Mouse (Mus musculus) stomach, embryonic 16.5 days (tissue): ENCODE measurements around the gene Olfr102. TPM values are rescaled to one million over a fixed set of nuclear protein-coding genes. Genes with fewer than 3 reads are reported as not detected.

Experiments
- ATAC-seq: fragments of 200-750 bp; cut with Nextera tagmentation; 2 replicates; pipeline ENCODE4 v1.8.0; 2017; ENCODE audit warnings: moderate number of reproducible peaks, moderate TSS enrichment; ENCODE audit not compliant: insufficient read depth, low FRiP score
- H3K27ac ChIP-seq: fragments of 300-500 bp; sonication (generic); 2 replicates; pipeline ENCODE4 v1.5.1; 2014; ENCODE audit warnings: low read length
- H3K27me3 ChIP-seq: fragments of 300-500 bp; sonication (generic); 2 replicates; pipeline ENCODE4 v1.6.1; 2014; ENCODE audit warnings: low read length, control low read depth, mixed read lengths; ENCODE audit not compliant: control insufficient read depth, insufficient read depth
- H3K36me3 ChIP-seq: fragments of 300-500 bp; sonication (generic); 2 replicates; pipeline ENCODE4 v1.6.1; 2014; ENCODE audit warnings: low read length; ENCODE audit not compliant: control insufficient read depth, insufficient read depth
- H3K4me1 ChIP-seq: fragments of 300-500 bp; sonication (generic); 2 replicates; pipeline ENCODE4 v1.6.1; 2014; ENCODE audit warnings: low read length, control low read depth, mixed read lengths; ENCODE audit not compliant: control insufficient read depth, insufficient read depth
- H3K4me2 ChIP-seq: fragments of 300-500 bp; sonication (generic); 2 replicates; pipeline ENCODE4 v1.6.1; 2014; ENCODE audit warnings: low read depth, low read length, mixed read lengths
- H3K4me3 ChIP-seq: fragments of 300-500 bp; sonication (generic); replicated peaks from 2 replicates; pipeline ENCODE4 v1.5.1; 2014; ENCODE audit warnings: mild to moderate bottlenecking, low read length
- H3K9ac ChIP-seq: fragments of 300-500 bp; sonication (generic); 2 replicates; pipeline ENCODE4 v1.6.1; 2014; ENCODE audit warnings: low read length
- H3K9me3 ChIP-seq: fragments of 300-500 bp; sonication (generic); replicated peaks from 2 replicates; pipeline ENCODE4 v1.6.1; 2016; ENCODE audit warnings: low read length, control low read depth; ENCODE audit not compliant: control insufficient read depth
- WGBS: fragments of 180-500 bp; shearing (Covaris S2); extraction: QIAGEN DNeasy Blood & Tissue Kit; methylation state at CpG from one replicate; pipeline ENCODE4 v1.1.7; 2014; 5-methylcytosine and 5-hydroxymethylcytosine counted together
- polyA plus RNA-seq: library from polyadenylated mRNA; unstranded; fragments of >200 nt; fragmentation: Nextera tagmentation; extraction: Ambion mirVana; gene quantifications from 2 replicates; pipeline ENCODE4 v1.2.1, GENCODE M21; 2015

Olfr102 gene
- not detected in 2 replicates for polyA plus RNA-seq

GRCm38 (mm10) chr17:37316954-37317353, at the start of gene Olfr102:
Gene Olfr102 (minus strand): TSS chr17:37317054.
- Histone ChIP-seq H3K9me3 (no peaks in the 10 kb centered on the region), H3K9ac (no peak within 1 kb of the TSS), H3K4me2 (no peak within 1 kb of the TSS), H3K27me3 (no peaks in the 10 kb centered on the region), H3K36me3 (no peaks in the 10 kb centered on the region), H3K27ac (no peak within 1 kb of the TSS), H3K4me1 (no peaks in the 10 kb centered on the region), H3K4me3 (no peak within 1 kb of the TSS)
- no peak for ATAC-seq

GRCm38 (mm10) chr17:37359282-37359681, 42.4 kb upstream of the Olfr102 start, which contains the start of gene Olfr104-ps:
Gene Olfr104-ps (plus strand): TSS chr17:37359582.
- Histone ChIP-seq H3K4me1 (no peaks in the 10 kb centered on the region), H3K4me3 (no peak within 1 kb of the TSS), H3K4me2 (no peak within 1 kb of the TSS), H3K9me3 (no peaks in the 10 kb centered on the region), H3K9ac (no peak within 1 kb of the TSS), H3K27me3 (no peaks in the 10 kb centered on the region), H3K36me3 (no peaks in the 10 kb centered on the region), H3K27ac (no peak within 1 kb of the TSS)
- no peak for ATAC-seq

GRCm38 (mm10) chr17:37339598-37339997, 22.7 kb upstream of the Olfr102 start, which contains the start of gene Olfr103:
Gene Olfr103 (minus strand): TSS chr17:37339698.
- Histone ChIP-seq H3K27ac (no peak within 1 kb of the TSS), H3K4me3 (no peak within 1 kb of the TSS), H3K9me3 (no peaks in the 10 kb centered on the region), H3K27me3 (no peaks in the 10 kb centered on the region), H3K36me3 (no peaks in the 10 kb centered on the region), H3K4me2 (no peak within 1 kb of the TSS), H3K4me1 (no peaks in the 10 kb centered on the region), H3K9ac (no peak within 1 kb of the TSS)
- 81% methylated on average over 2 of the region's 2 CpGs for whole genome bisulfite sequencing
- no peak for ATAC-seq

DNA sequence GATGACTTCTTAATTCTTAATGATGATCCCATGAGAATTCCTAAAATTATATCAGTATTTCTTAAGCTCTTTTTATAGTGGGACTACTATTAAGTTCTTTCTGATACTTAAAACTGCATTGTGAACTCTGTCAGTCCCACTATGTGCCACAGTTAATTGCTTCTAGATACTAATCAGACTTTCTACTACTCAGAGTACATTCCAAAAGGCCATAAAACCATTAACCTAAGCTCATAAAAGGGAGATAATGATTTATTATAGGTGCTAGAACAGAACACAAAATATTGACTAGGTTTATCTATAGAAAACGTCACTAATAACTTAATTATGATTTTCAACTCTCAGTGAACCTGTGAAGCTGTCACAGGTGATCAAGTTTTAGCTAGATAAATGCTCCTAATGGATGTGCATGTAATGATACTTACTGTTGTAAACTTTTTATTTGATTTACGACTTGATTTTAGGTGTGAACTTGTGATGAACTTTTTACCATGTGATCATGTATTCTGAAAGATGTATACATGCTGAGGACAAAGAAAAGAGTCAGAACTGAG, 6.6 kb downstream of the Olfr102 start:
- Histone ChIP-seq H3K9ac (no peak overlapping the region), H3K27ac (no peak overlapping the region), H3K36me3 (no peaks in the 10 kb centered on the region), H3K27me3 (no peaks in the 10 kb centered on the region), H3K4me2 (no peak overlapping the region), H3K4me3 (no peak overlapping the region), H3K4me1 (no peaks in the 10 kb centered on the region), H3K9me3 (no peaks in the 10 kb centered on the region)
- whole genome bisulfite sequencing = 28% methylated on average over 2 of the region's 2 CpGs
- no peak for ATAC-seq

- H3K36me3 ChIP-seq = no peaks in the 10 kb centered on the region
- 39% methylated on average over 4 of the region's 4 CpGs for WGBS
- no peak overlapping the region for H3K9ac ChIP-seq
- H3K27ac ChIP-seq = no peak overlapping the region
- no peaks in the 10 kb centered on the region for H3K9me3 ChIP-seq
- no peak overlapping the region for H3K4me3 ChIP-seq
- H3K27me3 ChIP-seq = no peaks in the 10 kb centered on the region
- no peak overlapping the region for H3K4me2 ChIP-seq
- ATAC-seq = no peak
- no peaks in the 10 kb centered on the region for H3K4me1 ChIP-seq
Measured at GRCm38 (mm10) chr17:37308483-37308882, 8.4 kb downstream of the Olfr102 start.

DNA sequence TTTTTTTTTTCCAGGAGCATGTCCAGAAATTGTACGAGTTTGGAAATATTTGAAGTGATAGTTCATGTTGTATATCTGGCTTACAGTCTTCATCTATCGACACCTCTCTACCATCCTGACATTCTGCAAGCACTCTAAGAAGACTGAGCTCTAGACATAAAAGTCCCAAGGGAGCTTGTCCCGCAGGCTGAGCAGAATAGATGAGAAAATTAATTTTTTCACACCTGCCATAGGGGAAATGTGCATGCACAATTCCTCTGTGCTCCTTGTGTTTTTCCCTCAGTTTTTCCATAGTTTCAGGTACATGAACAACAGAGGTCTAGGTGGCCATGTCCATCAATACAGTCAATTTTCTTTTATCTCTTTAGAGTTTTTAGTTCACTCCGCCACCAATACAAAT, 12.6 kb downstream of the Olfr102 start, which contains the start of gene Olfr101:
TSS of gene Olfr101 (minus strand) at position 101 of the 400 bp plus-strand sequence.
- WGBS = 82% methylated on average over 4 of the region's 4 CpGs

GRCm38 (mm10) chr17:37283360-37283759, 33.5 kb downstream of the Olfr102 start, which contains the start of gene Olfr99:
Gene Olfr99 (minus strand): TSS chr17:37283460.
- H3K27ac ChIP-seq = no peak within 1 kb of the TSS
- H3K9me3 ChIP-seq = no peaks in the 10 kb centered on the region
- no peak within 1 kb of the TSS for H3K4me3 ChIP-seq
- H3K36me3 ChIP-seq = no peaks in the 10 kb centered on the region
- no peaks in the 10 kb centered on the region for H3K4me1 ChIP-seq
- no peak for ATAC-seq
- no peaks in the 10 kb centered on the region for H3K27me3 ChIP-seq
- WGBS = 77% methylated on average over 1 of the region's 1 CpGs
- H3K9ac ChIP-seq = no peak within 1 kb of the TSS
- H3K4me2 ChIP-seq = no peak within 1 kb of the TSS

More for the DNA sequence above, 12.6 kb downstream of the Olfr102 start, which contains the start of gene Olfr101:
- H3K27ac ChIP-seq = no peak within 1 kb of the TSS
- H3K27me3 ChIP-seq = no peaks in the 10 kb centered on the region
- no peak within 1 kb of the TSS for H3K9ac ChIP-seq
- no peak within 1 kb of the TSS for H3K4me2 ChIP-seq
- H3K4me1 ChIP-seq = no peaks in the 10 kb centered on the region
- H3K36me3 ChIP-seq = no peaks in the 10 kb centered on the region
- no peaks in the 10 kb centered on the region for H3K9me3 ChIP-seq
- no peak for ATAC-seq
- H3K4me3 ChIP-seq = no peak within 1 kb of the TSS

- Histone ChIP-seq H3K9ac (no peak overlapping the region), H3K27ac (no peak overlapping the region), H3K9me3 (no peaks in the 10 kb centered on the region), H3K36me3 (no peaks in the 10 kb centered on the region), H3K4me3 (no peak overlapping the region), H3K27me3 (no peaks in the 10 kb centered on the region), H3K4me1 (no peaks in the 10 kb centered on the region), H3K4me2 (no peak overlapping the region)
- ATAC-seq = no peak
- 79% methylated on average over 1 of the region's 1 CpGs for WGBS
Measured at GRCm38 (mm10) chr17:37280331-37280730, 36.5 kb downstream of the Olfr102 start.

- ATAC-seq = no peak
- H3K9me3 ChIP-seq = no peaks in the 10 kb centered on the region
- no peak overlapping the region for H3K9ac ChIP-seq
- H3K27me3 ChIP-seq = no peaks in the 10 kb centered on the region
- H3K4me1 ChIP-seq = no peaks in the 10 kb centered on the region
- no peaks in the 10 kb centered on the region for H3K36me3 ChIP-seq
- no peak overlapping the region for H3K27ac ChIP-seq
- H3K4me2 ChIP-seq = no peak overlapping the region
- H3K4me3 ChIP-seq = no peak overlapping the region
Measured at GRCm38 (mm10) chr17:37276573-37276972, 40.3 kb downstream of the Olfr102 start.
